Mouse (Mus musculus): ENCODE results near the gene Zfp788. TPM values are rescaled to one million over a fixed set of nuclear protein-coding genes. Genes with fewer than 3 reads are reported as not detected.
"Not testable (repeated sequence)": the region's sequence is repeated elsewhere in the genome, so short reads cannot be mapped to it uniquely, and the experiment has no call there.

The Zfp788 gene
- 1 to 10 TPM; 7.1 to 9.4 TPM for total RNA-seq (2021)
- long read RNA-seq, experiment 1, partial matches to known transcripts, result 0 of 5 reads
- long read RNA-seq, experiment 1, other reads (novel, unspliced or antisense), result 3 of 5 reads
- long read RNA-seq, experiment 2, partial matches to known transcripts, result 0 of 4 reads
- long read RNA-seq, experiment 2, other reads (novel, unspliced or antisense), result 4 of 4 reads

GRCm38 (mm10) chr7:41632409-41633220, at the start of gene Zfp788:
Gene Zfp788 (plus strand): TSS chr7:41633203.
- peak; percentile 86 to 90 for DNase-seq
- intact Hi-C loops (cut with DNase I), result loop anchor here (2.0 to 10.0 kb wide), 2 partner anchors 132 to 238 kb away; partner anchors contain the start of gene AI987944

- intact Hi-C loops (cut with DNase I); DNase-seq: not testable (repeated sequence)
These were observed 45.2 kb upstream of the Zfp788 start for GRCm38 (mm10) chr7:41587831-41588230.

- DNase-seq, result no peak
- intact Hi-C loops (cut with DNase I), result loop anchor here (5.0 to 10.0 kb wide), 2 partner anchors 96 to 204 kb away; partner anchors contain the start of gene AI987944
These were observed 34.4 kb upstream of the Zfp788 start for GRCm38 (mm10) chr7:41598615-41599014.

GRCm38 (mm10) chr7:41599034-41599813, 33.8 kb upstream of the Zfp788 start, which contains the start of gene 2610021A01Rik:
Gene 2610021A01Rik (plus strand): TSS chr7:41599230.
- peak; percentile 78 to 82 for DNase-seq
- intact Hi-C loops (cut with DNase I), result loop anchor here (5.0 to 10.0 kb wide), 2 partner anchors 97 to 204 kb away; partner anchors contain the start of gene AI987944

- DNase-seq, result no peak
These were observed 33.0 kb upstream of the Zfp788 start for GRCm38 (mm10) chr7:41599932-41600548.

GRCm38 (mm10) chr7:41611654-41612053, 21.3 kb upstream of the Zfp788 start:
- no peak for DNase-seq
- intact Hi-C loops (cut with DNase I), result loop anchor here (2.0 kb wide), 1 partner anchor 19 kb away; no protein-coding TSS in a partner anchor

More at GRCm38 (mm10) chr7:41599932-41600548, 33.0 kb upstream of the Zfp788 start:
- intact Hi-C loops (cut with DNase I), result loop anchor here (5.0 to 10.0 kb wide), 2 partner anchors 98 to 205 kb away; partner anchors contain the start of gene AI987944

GRCm38 (mm10) chr7:41616241-41616640, 16.8 kb upstream of the Zfp788 start:
- intact Hi-C loops (cut with DNase I); DNase-seq: not testable (repeated sequence)

- intact Hi-C loops (cut with DNase I), result loop anchor here (2.0 to 10.0 kb wide), 2 partner anchors 133 to 239 kb away; partner anchors contain the start of gene AI987944
- DNase-seq, result peak; percentile 86 to 91
These were observed 400 bp downstream of the Zfp788 start for GRCm38 (mm10) chr7:41633221-41633984.

- intact Hi-C loops (cut with DNase I); DNase-seq: not testable (repeated sequence)
These were observed 41.3 kb downstream of the Zfp788 start for GRCm38 (mm10) chr7:41674326-41674725.

Other genes starting within 250 kb of the Zfp788 start
- gene AI987944, start 239.8 kb upstream of the Zfp788 start, total RNA-seq (2021), result 10 to 100 TPM in 1 of 2 experiments, 1 to 10 TPM in 1; 9.5 to 10.4 TPM
- under 1 TPM; 0.17 to 0.18 TPM for gene Vmn2r57, start 184.5 kb upstream of the Zfp788 start, total RNA-seq (2021)
- gene Gm20449, start 133.8 kb upstream of the Zfp788 start, total RNA-seq (2021), result not detected
- gene AW146154, start 133.3 kb upstream of the Zfp788 start, total RNA-seq (2021), result 1 to 10 TPM; 2.7 to 3.4 TPM
- gene Gm6871, start 59.5 kb upstream of the Zfp788 start, total RNA-seq (2021), result not detected
- 10 to 100 TPM in 1 of 2 experiments, 1 to 10 TPM in 1; 8.5 to 10.2 TPM for gene 2610021A01Rik, start 34.0 kb upstream of the Zfp788 start, total RNA-seq (2021)
- gene Vmn2r58, start 239.5 kb downstream of the Zfp788 start, total RNA-seq (2021), result not detected